Mouse (Mus musculus) small intestine, adult 2 months (tissue): Measurements from ENCODE around the gene Klf17.
"Not testable (repeated sequence)": the region's sequence is repeated elsewhere in the genome, so short reads cannot be mapped to it uniquely, and the experiment has no call there.

ENCODE experiments used
- CTCF ChIP-seq: fragments of 200-500 bp; IDR thresholded peaks from 2 replicates; pipeline ENCODE4 v1.5.1; 2012; ENCODE audit warnings: low read depth, mild to moderate bottlenecking, control low read depth, inconsistent platforms, low read length, moderate library complexity, mixed read lengths; ENCODE audit not compliant: insufficient replicate concordance, insufficient read length; ENCODE audit errors: extremely low read depth
- POLR2A ChIP-seq: fragments of 200-500 bp; IDR thresholded peaks from 2 replicates; pipeline ENCODE4 v1.6.1; 2012; ENCODE audit warnings: low read depth, mild to moderate bottlenecking, control low read depth, inconsistent platforms, low read length, moderate library complexity

- TF ChIP-seq CTCF, POLR2A: not testable (repeated sequence)
Observed at GRCm38 (mm10) chr4:117752469-117752868, 13.0 kb downstream of the Klf17 start.
